Mouse (Mus musculus) hindbrain, embryonic 16.5 days (tissue): ENCODE results near the gene Mpo. TPM values are rescaled to one million over a fixed set of nuclear protein-coding genes. Genes with fewer than 3 reads are reported as not detected.

ENCODE experiments used
- ATAC-seq: fragments of 200-750 bp; cut with Nextera tagmentation; 2 replicates; pipeline ENCODE4 v1.8.0; 2017; ENCODE audit warnings: moderate TSS enrichment, moderate library complexity
- H3K27ac ChIP-seq: fragments of 300-500 bp; sonication (generic); 2 replicates; pipeline ENCODE4 v1.5.1; 2014; ENCODE audit warnings: low read depth, mild to moderate bottlenecking, control low read depth, low read length, moderate library complexity
- H3K27me3 ChIP-seq: fragments of 300-500 bp; sonication (generic); replicated peaks from 2 replicates; pipeline ENCODE4 v1.6.1; 2014; ENCODE audit warnings: low read length; ENCODE audit not compliant: control insufficient read depth, insufficient read depth
- H3K36me3 ChIP-seq: fragments of 300-500 bp; sonication (generic); 2 replicates; pipeline ENCODE4 v1.6.1; 2014; ENCODE audit warnings: mild to moderate bottlenecking, low read length, moderate library complexity, mixed read lengths; ENCODE audit not compliant: control insufficient read depth, insufficient read depth
- H3K4me1 ChIP-seq: fragments of 300-500 bp; sonication (generic); 2 replicates; pipeline ENCODE4 v1.6.1; 2014; ENCODE audit warnings: low read depth, low read length; ENCODE audit not compliant: control insufficient read depth, insufficient read depth
- H3K4me2 ChIP-seq: fragments of 300-500 bp; sonication (generic); 2 replicates; pipeline ENCODE4 v1.6.1; 2014; ENCODE audit warnings: mild to moderate bottlenecking, low read length, control low read depth, moderate library complexity
- H3K4me3 ChIP-seq: fragments of 300-500 bp; sonication (generic); 2 replicates; pipeline ENCODE4 v1.5.1; 2014; ENCODE audit warnings: mild to moderate bottlenecking, low read length, control low read depth, moderate library complexity
- H3K9ac ChIP-seq: fragments of 300-500 bp; sonication (generic); 2 replicates; pipeline ENCODE4 v1.6.1; 2014; ENCODE audit warnings: low read depth, mild to moderate bottlenecking, control low read depth, low read length, moderate library complexity
- H3K9me3 ChIP-seq: fragments of 300-500 bp; sonication (generic); 2 replicates; pipeline ENCODE4 v1.6.1; 2014; ENCODE audit warnings: mild to moderate bottlenecking, low read length, moderate library complexity; ENCODE audit not compliant: control insufficient read depth
- WGBS: fragments of 180-500 bp; shearing (Covaris S2); extraction: QIAGEN DNeasy Blood & Tissue Kit; methylation state at CpG from one replicate; pipeline ENCODE4 v1.1.7; 2014; 5-methylcytosine and 5-hydroxymethylcytosine counted together
- microRNA counts: library from miRNA; unstranded; fragments of <30 nt; microRNA quantifications from one replicate; lab custom pipeline; 2016
- microRNA-seq: library from miRNA; unstranded; fragments of <30 nt; microRNA quantifications from one replicate; pipeline ENCODE4, GENCODE M21; 2017
- polyA plus RNA-seq: library from polyadenylated mRNA; unstranded; fragments of >200 nt; fragmentation: Nextera tagmentation; extraction: Ambion mirVana; gene quantifications from 2 replicates; pipeline ENCODE4 v1.2.1, GENCODE M21; 2015

The Mpo gene
- polyA plus RNA-seq, 1 experiment from 2014 or later: 0.10 TPM

- ATAC-seq: no peak
- 72% methylated on average over 6 of the region's 6 CpGs for WGBS
- Histone ChIP-seq H3K9me3 (no peaks in the 10 kb centered on the region), H3K4me3 (no peak overlapping the region), H3K27ac (no peak overlapping the region), H3K36me3 (no peaks in the 10 kb centered on the region), H3K9ac (no peak overlapping the region), H3K27me3 (no peaks in the 10 kb centered on the region), H3K4me1 (peaks cover 2% of the 10 kb centered on the region; the same call in 1 of the 2 replicates), H3K4me2 (no peak overlapping the region)
Measured at GRCm38 (mm10) chr11:87847884-87848283, 54.5 kb downstream of the Mpo start.

- Histone ChIP-seq H3K4me3 (peak within 1 kb of the TSS; percentile 63), H3K27ac (peak within 1 kb of the TSS; percentile 75), H3K27me3 (no peaks in the 10 kb centered on the region), H3K4me2 (peak within 1 kb of the TSS; percentile 90), H3K9me3 (no peaks in the 10 kb centered on the region), H3K9ac (peak within 1 kb of the TSS; percentile 73), H3K36me3 (no peaks in the 10 kb centered on the region), H3K4me1 (peaks cover 5% of the 10 kb centered on the region)
- 5% methylated on average over 40 of the region's 40 CpGs for WGBS
- peak; percentile 98 for ATAC-seq
Measured at GRCm38 (mm10) chr11:87852690-87853596, 59.6 kb downstream of the Mpo start, which contains the start of gene Mks1. Mks1 (plus strand) TSS chr11:87853215.

DNA sequence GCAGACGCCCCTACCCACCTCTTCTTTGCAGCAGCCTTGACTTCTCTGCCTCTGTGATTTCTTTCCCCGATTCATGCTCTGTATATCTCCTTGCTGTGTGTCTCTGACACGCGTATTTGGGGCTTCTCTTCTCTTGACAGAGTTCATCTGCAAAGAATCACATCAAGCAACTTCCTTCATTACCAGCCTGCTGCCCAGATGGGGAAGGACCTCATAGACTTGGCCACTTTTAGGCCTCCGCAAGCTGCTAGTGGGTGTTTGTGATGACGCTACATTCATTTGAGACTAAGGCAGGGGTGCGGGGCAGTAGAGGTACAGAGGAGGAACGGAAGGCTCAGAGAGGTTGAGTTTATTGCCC lies 60.2 kb downstream of the Mpo start:
- Histone ChIP-seq H3K27ac (peak overlapping the region; percentile 75), H3K4me3 (peak overlapping the region; percentile 63), H3K27me3 (no peaks in the 10 kb centered on the region), H3K4me1 (peaks cover 5% of the 10 kb centered on the region), H3K9me3 (no peaks in the 10 kb centered on the region), H3K9ac (peak overlapping the region; percentile 73), H3K4me2 (peak overlapping the region; percentile 90), H3K36me3 (no peaks in the 10 kb centered on the region)
- 28% methylated on average over 8 of the region's 8 CpGs for WGBS
- ATAC-seq: peak; percentile 73

MicroRNAs within 50 kb of the gene (microRNA counts, 519-probe panel; counts per million panel counts)
- microRNA mmu-miR-142-3p (lab: Ali Mortazavi, UCI) (2,674 counts per million, percentile 71 among the panel's probes with 10 or more counts), microRNA mmu-miR-142-5p (lab: Ali Mortazavi, UCI) (3,117 counts per million, percentile 83 among the panel's probes with 10 or more counts)

Small RNA genes within 50 kb of the gene (microRNA-seq; reads per million reads assigned to microRNA genes)
- gene Mir142 (not detected), gene Mir142b (not detected)

Other genes with a start within 250 kb of the Mpo start
- gene Gm11492, start 226.9 kb upstream of the Mpo start, polyA plus RNA-seq: not detected in 2 replicates
- 43.4 and 47.7 TPM in 2 replicates for gene Sept4, start 224.7 kb upstream of the Mpo start, polyA plus RNA-seq
- 40.3 and 51.6 TPM in 2 replicates for gene Mtmr4, start 201.4 kb upstream of the Mpo start, polyA plus RNA-seq
- gene Hsf5, start 176.4 kb upstream of the Mpo start, polyA plus RNA-seq: 0.34 and 0.45 TPM in 2 replicates
- 0.71 and 1.5 TPM in 2 replicates for gene Rnf43, start 130.9 kb upstream of the Mpo start, polyA plus RNA-seq
- 121 and 130 TPM in 2 replicates for gene Supt4a, start 56.0 kb upstream of the Mpo start, polyA plus RNA-seq
- 38.4 and 46.1 TPM in 2 replicates for gene Tspoap1, start 33.0 kb upstream of the Mpo start, polyA plus RNA-seq
- gene Lpo, start 34.7 kb downstream of the Mpo start, polyA plus RNA-seq: 2.3 and 4.5 TPM in 2 replicates
- gene Mks1, start 59.6 kb downstream of the Mpo start, polyA plus RNA-seq: 11.3 and 12.2 TPM in 2 replicates
- 0.47 and 1.4 TPM in 2 replicates for gene Epx, start 82.0 kb downstream of the Mpo start, polyA plus RNA-seq
- gene Olfr462, start 98.7 kb downstream of the Mpo start, polyA plus RNA-seq: not detected in 2 replicates
- not detected in 2 replicates for gene Olfr463, start 103.8 kb downstream of the Mpo start, polyA plus RNA-seq
- 0.10 and 0.26 TPM in 2 replicates for gene Olfr464, start 127.4 kb downstream of the Mpo start, polyA plus RNA-seq
- gene Dynll2, start 194.0 kb downstream of the Mpo start, polyA plus RNA-seq: 54.5 and 54.6 TPM in 2 replicates